Comparison of ENCODE assay signal across 17 mouse cellular contexts in genomic region chr16:95743104-95743503, GRCm38 (mm10). TPM values are rescaled to one million over a fixed set of nuclear protein-coding genes. Genes with fewer than 3 reads are reported as not detected.
DNase-seq lines count a peak whose midpoint lies in the region; ATAC-seq lines count a peak whose summit lies in the region.
"Had no signal": no experiment of that assay in that cellular context is flagged by ENCODE, and none has a peak within 500 bp of the region (broad histone marks: within the 10 kb centered on the region; RNA-seq: fewer than 3 reads in every experiment).

No protein-coding gene starts in this region.

- DNase-seq in kidney, adult 9 months = peak; percentile 18
- peak; percentile 53 for DNase-seq in 3T3-L1 (ENCODE audit: low read depth, low spot score)
- DNase-seq in A20 (ENCODE audit: low read depth, low spot score) = peak; percentile 56
- DNase-seq in left cerebral cortex, postnatal 25 days (ENCODE audit: low spot score in 2 of 2) = no peak
- no peak for DNase-seq in right cerebral cortex, postnatal 10 days (ENCODE audit: low spot score in 2 of 2)
- DNase-seq in cerebellum, postnatal 36 days = no peak
- DNase-seq: cerebellum, adult 2 months; heart, postnatal 4 days had no signal

- no peaks in the 10 kb centered on the region for H3K36me3 ChIP-seq in kidney, embryonic 15.5 days
- no peaks in the 10 kb centered on the region for H3K36me3 ChIP-seq in intestine, embryonic 15.5 days
- H3K36me3 ChIP-seq: forebrain, embryonic 15.5 days; G1E; midbrain, embryonic 12.5 days; neural tube, embryonic 12.5 days had no signal

- intact Hi-C loops in left cerebral cortex, postnatal 25 days (cut with DNase I) = no loop called here

- peaks cover 19% of the 10 kb centered on the region for H3K4me1 ChIP-seq in kidney, embryonic 15.5 days
- peaks cover 8% of the 10 kb centered on the region; the same call in 1 of the 2 replicates for H3K4me1 ChIP-seq in intestine, embryonic 15.5 days (replicated peaks)
- H3K4me1 ChIP-seq: forebrain, embryonic 15.5 days; neural tube, embryonic 12.5 days had no signal

- H3K27ac ChIP-seq in kidney, embryonic 15.5 days = no peak overlapping the region
- H3K27ac ChIP-seq in intestine, embryonic 15.5 days = 0 out of 2 replicates have a peak overlapping the region, but pooled peaks have one; percentile 2
- H3K27ac ChIP-seq: forebrain, embryonic 15.5 days; midbrain, embryonic 12.5 days; neural tube, embryonic 12.5 days had no signal

- no peak overlapping the region for H3K4me3 ChIP-seq in kidney, embryonic 15.5 days (replicated peaks)
- H3K4me3 ChIP-seq in intestine, embryonic 15.5 days (replicated peaks) = no peak overlapping the region
- H3K4me3 ChIP-seq: forebrain, embryonic 15.5 days; midbrain, embryonic 12.5 days; neural tube, embryonic 12.5 days had no signal

- no peak for ATAC-seq in kidney, embryonic 15.5 days (replicated peaks; ENCODE audit: low FRiP score)
- no peak for ATAC-seq in intestine, embryonic 15.5 days
- ATAC-seq: CD4-positive, CD25-positive, alpha-beta regulatory T cell, adult 4 months; forebrain, embryonic 15.5 days; hindbrain, embryonic 16.5 days had no signal

- no peaks in the 10 kb centered on the region for H3K9me3 ChIP-seq in kidney, embryonic 15.5 days (replicated peaks)
- H3K9me3 ChIP-seq in intestine, embryonic 15.5 days = no peaks in the 10 kb centered on the region
- H3K9me3 ChIP-seq: forebrain, embryonic 15.5 days; G1E; midbrain, embryonic 12.5 days; neural tube, embryonic 12.5 days had no signal

- H3K4me2 ChIP-seq in kidney, embryonic 15.5 days = no peak overlapping the region
- H3K4me2 ChIP-seq in intestine, embryonic 15.5 days (replicated peaks) = no peak overlapping the region
- H3K4me2 ChIP-seq: forebrain, embryonic 15.5 days; heart, embryonic 11.5 days; midbrain, embryonic 12.5 days; neural tube, embryonic 12.5 days had no signal

- H3K9ac ChIP-seq in kidney, embryonic 15.5 days = no peak overlapping the region
- H3K9ac ChIP-seq in intestine, embryonic 15.5 days = no peak overlapping the region
- H3K9ac ChIP-seq: forebrain, embryonic 15.5 days; midbrain, embryonic 12.5 days; neural tube, embryonic 12.5 days had no signal

- 55% methylated on average over 4 of the region's 4 CpGs for WGBS in kidney, embryonic 15.5 days
- WGBS in intestine, embryonic 15.5 days = 42% methylated on average over 4 of the region's 4 CpGs

- H3K27me3 ChIP-seq in kidney, embryonic 15.5 days = no peaks in the 10 kb centered on the region
- H3K27me3 ChIP-seq in intestine, embryonic 15.5 days (replicated peaks) = no peaks in the 10 kb centered on the region
- H3K27me3 ChIP-seq: forebrain, embryonic 15.5 days; midbrain, embryonic 12.5 days; neural tube, embryonic 12.5 days had no signal

RNA-seq across cellular contexts. Expression of gene Ets2, which starts 41.2 kb away (rescaled TPM):
- polyA plus RNA-seq in kidney, embryonic 15.5 days (2015; fragmentation: Nextera tagmentation; extraction: Ambion mirVana) = 62.1 and 63.1 TPM in 2 replicates
- 59.5 and 64.7 TPM in 2 replicates for polyA plus RNA-seq in intestine, embryonic 15.5 days (2015; fragmentation: Nextera tagmentation; extraction: Ambion mirVana)
- total RNA-seq in left cerebral cortex, postnatal 25 days (2021) = 10 to 100 TPM; 68.3 to 76.0 TPM

Comparison
In these comparisons a context has a peak if more than half of its experiments do, and no peak if none do; other contexts are left out.
1. DNase-seq: peak in kidney, adult 9 months (single experiment), 3T3-L1 (single experiment) and A20 (single experiment); none in left cerebral cortex, postnatal 25 days (0 of 2), right cerebral cortex, postnatal 10 days (0 of 2) and cerebellum, postnatal 36 days (0 of 2).